Mouse (Mus musculus) layer of hippocampus, adult 2 months (tissue): ENCODE results near the gene Pex7. TPM values are rescaled to one million over a fixed set of nuclear protein-coding genes. Genes with fewer than 3 reads are reported as not detected.
A peak's percentile ranks its signal among the peaks of the same experiment; 100 is the strongest.

Experiments
- DNase-seq, 2 experiments: peaks; one replicate each; pipeline ENCODE4 v3.0.0; 2022; ENCODE audit warnings: low spot score in 2 of 2
- H3K27ac ChIP-seq: fragments of 200-600 bp; 2 replicates; pipeline ENCODE4 v1.8.1; 2022
- H3K4me3 ChIP-seq: fragments of 200-600 bp; 2 replicates; pipeline ENCODE4 v1.8.1; 2022; ENCODE audit warnings: mild to moderate bottlenecking
- CTCF ChIP-seq: fragments of 200-600 bp; conservative IDR thresholded peaks from 2 replicates; pipeline ENCODE4 v1.8.1; 2022; ENCODE audit warnings: antibody characterized with exemption, mild to moderate bottlenecking, moderate library complexity
- total RNA-seq, 2 experiments: library from RNA; stranded (reverse); gene quantifications; 2 replicates each; pipeline ENCODE4 v1.2.3; 2021

Gene Pex7
- total RNA-seq, 2 experiments from 2014 or later, result 19.3 to 22.0 TPM

GRCm38 (mm10) chr10:19924256-19924655 lies 16.8 kb upstream of the Pex7 start:
- no peak for DNase-seq
- no peak for TF ChIP-seq CTCF
- no peak overlapping the region for H3K27ac ChIP-seq

GRCm38 (mm10) chr10:19922410-19922809 lies 14.9 kb upstream of the Pex7 start:
- no peak overlapping the region for H3K4me3 ChIP-seq
- no peak overlapping the region for H3K27ac ChIP-seq
- no peak for DNase-seq
- TF ChIP-seq CTCF, result no peak

More at GRCm38 (mm10) chr10:19924256-19924655, 16.8 kb upstream of the Pex7 start:
- H3K4me3 ChIP-seq, result no peak overlapping the region

- peak; percentile 80 for TF ChIP-seq CTCF
- H3K4me3 ChIP-seq, result no peak overlapping the region
- H3K27ac ChIP-seq, result no peak overlapping the region
- DNase-seq, result peak in 1 of 2 experiments; percentile 52
These were observed 7.8 kb upstream of the Pex7 start for GRCm38 (mm10) chr10:19915301-19915700.

- DNase-seq, result no peak
- no peak for TF ChIP-seq CTCF
- Histone ChIP-seq H3K27ac (no peak overlapping the region), H3K4me3 (no peak overlapping the region)
These were observed 6.3 kb upstream of the Pex7 start for GRCm38 (mm10) chr10:19913806-19914205.

- peak; percentile 56 for TF ChIP-seq CTCF
- Histone ChIP-seq H3K4me3 (no peak overlapping the region), H3K27ac (no peak overlapping the region)
- no peak for DNase-seq
These were observed 4.1 kb upstream of the Pex7 start for GRCm38 (mm10) chr10:19911583-19911982.

GRCm38 (mm10) chr10:19910516-19910915 lies 3.0 kb upstream of the Pex7 start:
- no peak for TF ChIP-seq CTCF
- DNase-seq, result no peak
- no peak overlapping the region for H3K4me3 ChIP-seq

GRCm38 (mm10) chr10:19908076-19908475 lies 587 bp upstream of the Pex7 start:
- DNase-seq, result no peak
- TF ChIP-seq CTCF, result no peak
- Histone ChIP-seq H3K27ac (no peak overlapping the region), H3K4me3 (no peak overlapping the region)

More at GRCm38 (mm10) chr10:19910516-19910915, 3.0 kb upstream of the Pex7 start:
- H3K27ac ChIP-seq, result no peak overlapping the region

GRCm38 (mm10) chr10:19904077-19904820 lies 3.2 kb downstream of the Pex7 start:
- peak overlapping the region; percentile 29; the same call in 1 of the 2 replicates for H3K27ac ChIP-seq
- no peak overlapping the region for H3K4me3 ChIP-seq
- DNase-seq, result peak; percentile 22 to 67
- TF ChIP-seq CTCF, result 0 out of 2 replicates have a peak, but pooled peaks have one; percentile 13

- Histone ChIP-seq H3K27ac (no peak overlapping the region), H3K4me3 (no peak overlapping the region)
- no peak for TF ChIP-seq CTCF
- DNase-seq, result no peak
These were observed 5.5 kb downstream of the Pex7 start for GRCm38 (mm10) chr10:19901992-19902391.

GRCm38 (mm10) chr10:19900191-19900590 lies 7.3 kb downstream of the Pex7 start:
- Histone ChIP-seq H3K27ac (no peak overlapping the region), H3K4me3 (no peak overlapping the region)
- no peak for TF ChIP-seq CTCF
- no peak for DNase-seq

GRCm38 (mm10) chr10:19893976-19894375 lies 13.5 kb downstream of the Pex7 start:
- Histone ChIP-seq H3K4me3 (no peak overlapping the region), H3K27ac (no peak overlapping the region)
- DNase-seq, result peak; percentile 20 to 55
- peak; percentile 90 for TF ChIP-seq CTCF

- TF ChIP-seq CTCF, result no peak
- Histone ChIP-seq H3K4me3 (no peak overlapping the region), H3K27ac (no peak overlapping the region)
These were observed 14.3 kb downstream of the Pex7 start for GRCm38 (mm10) chr10:19893146-19893545.

GRCm38 (mm10) chr10:19891686-19892085 lies 15.8 kb downstream of the Pex7 start:
- H3K4me3 ChIP-seq, result no peak overlapping the region
- TF ChIP-seq CTCF, result peak; percentile 12; the same call in 1 of the 2 replicates
- no peak overlapping the region for H3K27ac ChIP-seq
- no peak for DNase-seq

More at GRCm38 (mm10) chr10:19893146-19893545, 14.3 kb downstream of the Pex7 start:
- DNase-seq, result no peak

- TF ChIP-seq CTCF, result no peak
- no peak overlapping the region for H3K27ac ChIP-seq
- H3K4me3 ChIP-seq, result no peak overlapping the region
- no peak for DNase-seq
These were observed 17.6 kb downstream of the Pex7 start for GRCm38 (mm10) chr10:19889908-19890307.
